Comparison of ENCODE assay signal across 23 mouse cellular contexts in genomic region chr14:33814107-33814506, GRCm38 (mm10).
"Had no signal": no experiment of that assay in that cellular context is flagged by ENCODE, and none has a peak within 500 bp of the region (broad histone marks: within the 10 kb centered on the region; RNA-seq: fewer than 3 reads in every experiment).

No protein-coding gene starts in this region.

- H3K4me2 ChIP-seq: heart, embryonic 12.5 days; hindbrain, embryonic 12.5 days; hindbrain, embryonic 14.5 days; intestine, embryonic 15.5 days; limb, embryonic 12.5 days had no signal

- DNase-seq: gastrocnemius, adult 2 months; gastrocnemius, postnatal 10 days; gastrocnemius, postnatal 25 days; heart, postnatal 10 days; heart, postnatal 4 days; kidney, adult 2 months; kidney, postnatal 10 days; kidney, postnatal 25 days; kidney, postnatal 4 days; liver had no signal

- H3K9ac ChIP-seq: heart, embryonic 12.5 days; hindbrain, embryonic 12.5 days; hindbrain, embryonic 14.5 days; intestine, embryonic 15.5 days; limb, embryonic 12.5 days had no signal

- H3K27ac ChIP-seq: gastrocnemius, adult 2 months; heart, embryonic 10.5 days; hindbrain, embryonic 10.5 days; hindbrain, embryonic 12.5 days; hindbrain, embryonic 14.5 days; intestine, embryonic 15.5 days; layer of hippocampus, adult 2 months; left cerebral cortex, adult 2 months; limb, embryonic 10.5 days; limb, embryonic 12.5 days had no signal

- H3K36me3 ChIP-seq: heart, embryonic 10.5 days; heart, embryonic 12.5 days; hindbrain, embryonic 10.5 days; hindbrain, embryonic 12.5 days; intestine, embryonic 15.5 days; limb, embryonic 10.5 days; limb, embryonic 12.5 days had no signal

- ATAC-seq: forebrain, embryonic 16.5 days; hindbrain, embryonic 16.5 days; inflammation-experienced regulatory T-cells, adult 6 months; intestine, embryonic 15.5 days had no signal

- H3K4me1 ChIP-seq: hindbrain, embryonic 12.5 days had no signal

- H3K4me3 ChIP-seq: gastrocnemius, adult 2 months; heart, embryonic 10.5 days; heart, embryonic 12.5 days; hindbrain, embryonic 10.5 days; hindbrain, embryonic 12.5 days; intestine, embryonic 15.5 days; layer of hippocampus, adult 2 months; left cerebral cortex, adult 2 months; limb, embryonic 10.5 days; limb, embryonic 12.5 days had no signal

- H3K9me3 ChIP-seq: heart, embryonic 10.5 days; heart, embryonic 12.5 days; hindbrain, embryonic 10.5 days; hindbrain, embryonic 12.5 days; intestine, embryonic 15.5 days; limb, embryonic 10.5 days; limb, embryonic 12.5 days had no signal

- H3K27me3 ChIP-seq: hindbrain, embryonic 12.5 days; intestine, embryonic 15.5 days; limb, embryonic 12.5 days had no signal
